Mouse (Mus musculus): Measurements from ENCODE around the gene Cd180.

Gene Cd180

GRCm38 (mm10) chr13:102744481-102745269 is 51.3 kb downstream of the Cd180 start:
- DNase-seq (ENCODE audit: low spot score): peak; percentile 48

GRCm38 (mm10) chr13:102745270-102745600 is 51.9 kb downstream of the Cd180 start:
- DNase-seq (ENCODE audit: low spot score): no peak

GRCm38 (mm10) chr13:102745626-102746342 is 52.4 kb downstream of the Cd180 start:
- no peak for DNase-seq (ENCODE audit: low spot score)

- no peak for DNase-seq (ENCODE audit: low spot score)
These were observed 53.6 kb downstream of the Cd180 start for GRCm38 (mm10) chr13:102746803-102747561.

- DNase-seq (ENCODE audit: low spot score): no peak
These were observed 55.8 kb downstream of the Cd180 start for GRCm38 (mm10) chr13:102749194-102749593.

GRCm38 (mm10) chr13:102749891-102750290 is 56.5 kb downstream of the Cd180 start:
- DNase-seq (ENCODE audit: low spot score): no peak

- DNase-seq (ENCODE audit: low spot score): no peak
These were observed 60.6 kb downstream of the Cd180 start for GRCm38 (mm10) chr13:102753714-102754556.

GRCm38 (mm10) chr13:102755124-102755523 is 61.8 kb downstream of the Cd180 start:
- DNase-seq (ENCODE audit: low spot score): no peak

GRCm38 (mm10) chr13:102756071-102756470 is 62.7 kb downstream of the Cd180 start:
- no peak for DNase-seq (ENCODE audit: low spot score)

- DNase-seq (ENCODE audit: low spot score): no peak
These were observed 64.7 kb downstream of the Cd180 start for GRCm38 (mm10) chr13:102758021-102758420.

- DNase-seq (ENCODE audit: low spot score): no peak
These were observed 68.1 kb downstream of the Cd180 start for GRCm38 (mm10) chr13:102761410-102761809.

- DNase-seq (ENCODE audit: low spot score): no peak
These were observed 68.8 kb downstream of the Cd180 start for GRCm38 (mm10) chr13:102762203-102762602.

GRCm38 (mm10) chr13:102764218-102764617 is 70.9 kb downstream of the Cd180 start:
- DNase-seq (ENCODE audit: low spot score): no peak

- no peak for DNase-seq (ENCODE audit: low spot score)
These were observed 71.9 kb downstream of the Cd180 start for GRCm38 (mm10) chr13:102765216-102765615.

- DNase-seq (ENCODE audit: low spot score): no peak
These were observed 73.8 kb downstream of the Cd180 start for GRCm38 (mm10) chr13:102767110-102767509.

- no peak for DNase-seq (ENCODE audit: low spot score)
These were observed 75.2 kb downstream of the Cd180 start for GRCm38 (mm10) chr13:102768512-102768911.

GRCm38 (mm10) chr13:102770194-102770593 is 76.8 kb downstream of the Cd180 start:
- no peak for DNase-seq (ENCODE audit: low spot score)

GRCm38 (mm10) chr13:102773169-102773568 is 79.8 kb downstream of the Cd180 start:
- DNase-seq (ENCODE audit: low spot score): no peak

GRCm38 (mm10) chr13:102774786-102775201 is 81.4 kb downstream of the Cd180 start:
- no peak for DNase-seq (ENCODE audit: low spot score)

- DNase-seq (ENCODE audit: low spot score): no peak
These were observed 82.1 kb downstream of the Cd180 start for GRCm38 (mm10) chr13:102775506-102775905.

GRCm38 (mm10) chr13:102778859-102779258 is 85.5 kb downstream of the Cd180 start:
- no peak for DNase-seq (ENCODE audit: low spot score)

- no peak for DNase-seq (ENCODE audit: low spot score)
These were observed 85.9 kb downstream of the Cd180 start for GRCm38 (mm10) chr13:102779275-102779674.
